ENCODE assay signal across 8 mouse cellular contexts in genomic region chr11:58322824-58323569, GRCm38 (mm10). TPM values are rescaled to one million over a fixed set of nuclear protein-coding genes. Genes with fewer than 3 reads are reported as not detected.
DNase-seq lines count a peak whose midpoint lies in the region; ATAC-seq lines count a peak whose summit lies in the region.

No protein-coding gene starts in this region.

- H3K4me1 ChIP-seq in hindbrain, embryonic 16.5 days (ENCODE audit: control insufficient read depth, insufficient read depth, low read depth, low read length), result peaks cover 16% of the 10 kb centered on the region

- H3K27ac ChIP-seq in hindbrain, embryonic 16.5 days (ENCODE audit: low read depth, low read length), result peak overlapping the region; percentile 97

- H3K4me2 ChIP-seq in hindbrain, embryonic 16.5 days (ENCODE audit: low read length), result peak overlapping the region; percentile 81

- peak overlapping the region; percentile 79 for H3K4me3 ChIP-seq in hindbrain, embryonic 16.5 days (ENCODE audit: low read length)

- peaks cover 10% of the 10 kb centered on the region for H3K36me3 ChIP-seq in hindbrain, embryonic 16.5 days (ENCODE audit: control insufficient read depth, insufficient read depth, low read length)

- peak; percentile 98 for ATAC-seq in hindbrain, embryonic 16.5 days

- no peaks in the 10 kb centered on the region for H3K9me3 ChIP-seq in hindbrain, embryonic 16.5 days (ENCODE audit: control insufficient read depth, low read length)

- DNase-seq in ZHBTc4 (ENCODE audit: low read depth, low spot score), result peak; percentile 95
- peak; percentile 90 to 96 for DNase-seq in cerebellum, postnatal 4 days (ENCODE audit: low spot score in 2 of 2)
- peak; percentile 97 for DNase-seq in gastrocnemius, adult 18-20 months (ENCODE audit: low spot score)
- peak; percentile 95 to 96 for DNase-seq in left cerebral cortex, adult 18-20 months (ENCODE audit: low spot score in 2 of 2)
- peak; percentile 98 for DNase-seq in lung, postnatal 4 days
- DNase-seq in retina, postnatal 1 day, result peak; percentile 98
- DNase-seq in thymus, postnatal 4 days, result peak; percentile 98

- under 1% methylated on average over 57 of the region's 63 CpGs for WGBS in hindbrain, embryonic 16.5 days

- H3K27me3 ChIP-seq in hindbrain, embryonic 16.5 days (replicated peaks; ENCODE audit: control insufficient read depth, insufficient read depth, low read length), result no peaks in the 10 kb centered on the region

- H3K9ac ChIP-seq in hindbrain, embryonic 16.5 days (ENCODE audit: low read depth, low read length), result peak overlapping the region; percentile 89

RNA-seq across cellular contexts. Expression of gene Zfp672, which starts 7.1 kb away (rescaled TPM):
- total RNA-seq in gastrocnemius, adult 18-20 months (2021), result 10 to 100 TPM; 33.2 to 45.7 TPM
- 38.2 and 38.6 TPM in 2 replicates for polyA plus RNA-seq in hindbrain, embryonic 16.5 days (2015; fragmentation: Nextera tagmentation; extraction: Ambion mirVana)
- 10 to 100 TPM; 39.4 to 45.1 TPM for total RNA-seq in left cerebral cortex, adult 18-20 months (2021)

RNA-seq across cellular contexts. Expression of gene Sh3bp5l, which starts 7.5 kb away (rescaled TPM):
- total RNA-seq in gastrocnemius, adult 18-20 months (2021), result 10 to 100 TPM; 22.4 to 23.3 TPM
- 48.0 and 50.6 TPM in 2 replicates for polyA plus RNA-seq in hindbrain, embryonic 16.5 days (2015; fragmentation: Nextera tagmentation; extraction: Ambion mirVana)
- 10 to 100 TPM; 50.1 to 53.7 TPM for total RNA-seq in left cerebral cortex, adult 18-20 months (2021)

RNA-seq across cellular contexts. Expression of gene Zfp692, which starts 16.1 kb away (rescaled TPM):
- 1 to 10 TPM; 3.9 to 4.1 TPM for total RNA-seq in gastrocnemius, adult 18-20 months (2021)
- 29.2 and 30.1 TPM in 2 replicates for polyA plus RNA-seq in hindbrain, embryonic 16.5 days (2015; fragmentation: Nextera tagmentation; extraction: Ambion mirVana)
- total RNA-seq in left cerebral cortex, adult 18-20 months (2021), result 10 to 100 TPM; 25.4 to 28.9 TPM

RNA-seq across cellular contexts. Expression of gene 4930438A08Rik, which starts 48.4 kb away (rescaled TPM):
- total RNA-seq in gastrocnemius, adult 18-20 months (2021), result not detected
- 0.11 TPM in 1 of 2 replicates, not detected in the other for polyA plus RNA-seq in hindbrain, embryonic 16.5 days (2015; fragmentation: Nextera tagmentation; extraction: Ambion mirVana)
- not detected for total RNA-seq in left cerebral cortex, adult 18-20 months (2021)

RNA-seq across cellular contexts. Expression of gene Lypd8, which starts 55.8 kb away (rescaled TPM):
- not detected for total RNA-seq in gastrocnemius, adult 18-20 months (2021)
- polyA plus RNA-seq in hindbrain, embryonic 16.5 days (2015; fragmentation: Nextera tagmentation; extraction: Ambion mirVana), result not detected in 2 replicates
- not detected for total RNA-seq in left cerebral cortex, adult 18-20 months (2021)

Comparison
In these comparisons a context has a peak if more than half of its experiments do, and no peak if none do; other contexts are left out.
1. Peak in every context shown above with its lines: DNase-seq, ATAC-seq, H3K4me3 ChIP-seq and H3K27ac ChIP-seq.
2. RNA of gene Zfp692, which starts 16.1 kb away (total RNA-seq): 25.4 to 28.9 TPM in left cerebral cortex, adult 18-20 months; 3.9 to 4.1 TPM in gastrocnemius, adult 18-20 months; every median in the first group is over 4 times any median in the second.